Mouse (Mus musculus) kidney, embryonic 14.5 days (tissue): ENCODE data around the gene Tom1l2. TPM values are rescaled to one million over a fixed set of nuclear protein-coding genes. Genes with fewer than 3 reads are reported as not detected.

ENCODE experiments used
- ATAC-seq: fragments of 200-750 bp; cut with Nextera tagmentation; 2 replicates; pipeline ENCODE4 v1.8.0; 2017; ENCODE audit warnings: moderate number of reproducible peaks, mild to moderate bottlenecking, moderate TSS enrichment, moderate library complexity; ENCODE audit not compliant: low FRiP score, low TSS enrichment
- H3K27ac ChIP-seq: fragments of 300-500 bp; sonication (generic); 2 replicates; pipeline ENCODE4 v1.5.1; 2014; ENCODE audit warnings: low read depth, mild to moderate bottlenecking, low read length, moderate library complexity, mixed read lengths
- H3K27me3 ChIP-seq: fragments of 300-500 bp; sonication (generic); 2 replicates; pipeline ENCODE4 v1.6.1; 2014; ENCODE audit warnings: mild to moderate bottlenecking, low read length; ENCODE audit not compliant: control insufficient read depth, insufficient read depth
- H3K36me3 ChIP-seq: fragments of 300-500 bp; sonication (generic); 2 replicates; pipeline ENCODE4 v1.6.1; 2014; ENCODE audit warnings: low read length, mixed read lengths; ENCODE audit not compliant: control insufficient read depth, insufficient read depth
- H3K4me1 ChIP-seq: fragments of 300-500 bp; sonication (generic); 2 replicates; pipeline ENCODE4 v1.6.1; 2014; ENCODE audit warnings: low read length, mixed read lengths; ENCODE audit not compliant: control insufficient read depth, insufficient read depth
- H3K4me2 ChIP-seq: fragments of 300-500 bp; sonication (generic); replicated peaks from 2 replicates; pipeline ENCODE4 v1.6.1; 2014; ENCODE audit warnings: low read depth, mild to moderate bottlenecking, low read length
- H3K4me3 ChIP-seq: fragments of 300-500 bp; sonication (generic); 2 replicates; pipeline ENCODE4 v1.5.1; 2014; ENCODE audit warnings: mild to moderate bottlenecking, low read length
- H3K9ac ChIP-seq: fragments of 300-500 bp; sonication (generic); 2 replicates; pipeline ENCODE4 v1.6.1; 2014; ENCODE audit warnings: low read depth, mild to moderate bottlenecking, low read length, moderate library complexity
- H3K9me3 ChIP-seq: fragments of 300-500 bp; sonication (generic); 2 replicates; pipeline ENCODE4 v1.6.1; 2016; ENCODE audit warnings: low read length; ENCODE audit not compliant: control insufficient read depth
- WGBS: fragments of 180-500 bp; shearing (Covaris S2); extraction: QIAGEN DNeasy Blood & Tissue Kit; methylation state at CpG from one replicate; pipeline ENCODE4 v1.1.7; 2014; 5-methylcytosine and 5-hydroxymethylcytosine counted together
- polyA plus RNA-seq: library from polyadenylated mRNA; unstranded; fragments of >200 nt; fragmentation: Nextera tagmentation; extraction: Ambion mirVana; gene quantifications from 2 replicates; pipeline ENCODE4 v1.2.1, GENCODE M21; 2014

Gene Tom1l2
- 11.3 and 19.3 TPM in 2 replicates for polyA plus RNA-seq

DNA sequence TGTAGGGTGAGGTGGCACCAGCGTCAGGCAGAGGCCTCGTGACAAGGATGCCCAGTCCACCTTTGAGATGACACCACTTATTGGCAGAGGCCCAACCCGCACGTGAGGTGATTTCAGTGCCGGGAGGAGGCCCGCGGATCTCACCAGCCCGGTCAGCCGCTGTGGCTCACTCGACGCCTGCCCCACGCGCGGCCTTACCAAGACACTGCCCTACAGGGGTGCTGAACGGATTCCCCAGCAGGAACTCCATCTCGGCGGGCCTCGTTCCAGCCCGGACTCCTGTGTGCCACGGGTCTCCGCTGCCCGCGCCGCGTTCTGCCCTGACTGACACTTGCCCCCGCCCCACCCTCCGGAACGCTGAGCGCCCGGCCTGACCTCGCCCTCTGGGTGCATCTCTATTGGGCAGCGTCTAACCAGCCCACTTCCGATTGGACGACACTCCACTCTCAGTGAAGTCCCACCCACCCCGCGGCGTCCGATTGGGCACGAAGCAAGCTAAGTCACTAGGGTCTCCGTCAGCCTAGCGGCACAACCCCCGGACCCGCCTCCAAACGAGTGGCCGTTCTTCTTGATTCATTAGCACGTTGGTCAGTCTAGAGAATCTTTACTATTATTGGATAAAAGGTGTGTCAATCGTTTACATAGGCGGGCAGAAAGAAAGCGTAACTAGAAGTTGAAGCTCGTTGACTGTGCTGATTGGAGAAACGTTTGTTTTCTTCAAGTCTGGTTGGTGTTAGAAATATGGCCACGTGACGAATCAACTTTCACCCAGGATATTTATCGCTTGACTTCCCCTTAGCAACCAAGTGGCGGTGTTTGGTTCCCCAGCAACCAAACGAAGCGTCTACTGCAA is at the start of gene Tom1l2, which contains the start of gene Drc3:
TSS of gene Tom1l2 (minus strand) at position 347 of the 853 bp plus-strand sequence.
TSS of gene Drc3 (plus strand) at position 771 of the 853 bp plus-strand sequence.
- Histone ChIP-seq H3K4me1 (peaks cover 6% of the 10 kb centered on the region; the same call in 1 of the 2 replicates), H3K4me2 (peak within 1 kb of the TSS; percentile 58), H3K27ac (no peak within 1 kb of the TSS; the same call in 1 of the 2 replicates), H3K27me3 (no peaks in the 10 kb centered on the region), H3K36me3 (no peaks in the 10 kb centered on the region), H3K9ac (peak within 1 kb of the TSS; percentile 65), H3K4me3 (peak within 1 kb of the TSS; percentile 60), H3K9me3 (no peaks in the 10 kb centered on the region)
- under 1% methylated on average over 56 of the region's 57 CpGs for WGBS
- peak; percentile 100 for ATAC-seq

GRCm38 (mm10) chr11:60397172-60397571 is 44.5 kb upstream of the Tom1l2 start:
- Histone ChIP-seq H3K27ac (no peak overlapping the region), H3K36me3 (peaks cover 20% of the 10 kb centered on the region), H3K4me3 (no peak overlapping the region), H3K4me1 (no peaks in the 10 kb centered on the region), H3K9ac (no peak overlapping the region), H3K27me3 (no peaks in the 10 kb centered on the region), H3K9me3 (no peaks in the 10 kb centered on the region), H3K4me2 (no peak overlapping the region)
- WGBS, result 94% methylated on average over 2 of the region's 2 CpGs
- ATAC-seq, result no peak

DNA sequence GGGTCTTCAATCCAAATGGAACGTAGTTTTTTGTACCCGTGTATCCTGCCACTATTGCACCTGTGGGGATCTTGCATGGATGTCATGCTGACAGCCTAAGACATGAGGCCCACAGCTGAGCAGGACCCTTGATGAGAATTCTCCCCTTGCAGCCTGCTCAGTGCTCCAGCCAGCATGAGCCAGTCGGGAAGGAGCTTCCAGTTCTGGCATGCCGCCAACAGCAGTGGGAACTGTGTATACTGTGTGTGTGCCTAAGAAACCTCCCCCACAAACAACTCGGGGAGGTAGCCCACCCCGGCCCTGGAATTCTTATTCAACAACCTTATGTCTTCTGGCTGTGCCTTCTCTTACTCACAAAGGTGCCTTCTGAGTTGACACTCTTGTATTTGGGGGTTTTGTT is 43.8 kb upstream of the Tom1l2 start:
- Histone ChIP-seq H3K27me3 (no peaks in the 10 kb centered on the region), H3K9me3 (no peaks in the 10 kb centered on the region), H3K4me3 (no peak overlapping the region), H3K36me3 (peaks cover 16% of the 10 kb centered on the region), H3K4me2 (no peak overlapping the region), H3K4me1 (no peaks in the 10 kb centered on the region), H3K9ac (no peak overlapping the region), H3K27ac (no peak overlapping the region)
- 73% methylated on average over 6 of the region's 6 CpGs for WGBS
- 0 out of 2 replicates have a peak, but pooled peaks have one; percentile 57 for ATAC-seq

DNA sequence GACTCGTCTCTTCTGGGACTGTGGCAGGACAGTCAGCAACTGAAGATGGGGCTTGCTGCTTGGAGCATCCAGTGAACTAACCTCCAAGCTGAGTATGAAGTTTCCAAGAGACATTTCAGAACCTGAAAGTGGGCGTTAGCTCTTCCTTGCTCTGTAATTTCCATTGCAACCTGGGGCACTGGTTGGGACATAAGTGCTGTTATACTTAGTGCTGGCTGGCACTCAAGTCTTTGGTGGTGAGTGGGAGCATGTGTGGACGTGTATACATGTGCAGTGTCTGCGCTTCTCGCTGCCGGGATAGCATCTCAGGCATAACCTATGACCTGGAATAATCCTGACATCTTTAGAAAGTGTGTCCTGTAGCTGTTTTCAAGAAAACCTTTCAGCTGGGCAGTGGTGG is 38.6 kb upstream of the Tom1l2 start:
- WGBS, result 90% methylated on average over 6 of the region's 6 CpGs
- no peak overlapping the region for H3K27ac ChIP-seq
- H3K4me1 ChIP-seq, result no peaks in the 10 kb centered on the region
- no peaks in the 10 kb centered on the region for H3K36me3 ChIP-seq
- no peak overlapping the region for H3K4me3 ChIP-seq
- no peak overlapping the region for H3K9ac ChIP-seq
- H3K27me3 ChIP-seq, result no peaks in the 10 kb centered on the region
- ATAC-seq, result no peak
- no peaks in the 10 kb centered on the region for H3K9me3 ChIP-seq
- H3K4me2 ChIP-seq, result no peak overlapping the region

- Histone ChIP-seq H3K4me3 (no peak overlapping the region), H3K9ac (no peak overlapping the region), H3K27ac (no peak overlapping the region), H3K9me3 (no peaks in the 10 kb centered on the region), H3K4me2 (no peak overlapping the region), H3K36me3 (no peaks in the 10 kb centered on the region), H3K27me3 (no peaks in the 10 kb centered on the region), H3K4me1 (peaks cover 4% of the 10 kb centered on the region; the same call in 1 of the 2 replicates)
- 89% methylated on average over 2 of the region's 2 CpGs for WGBS
- ATAC-seq, result no peak
Observed at GRCm38 (mm10) chr11:60387944-60388343, 35.2 kb upstream of the Tom1l2 start.

GRCm38 (mm10) chr11:60385946-60386345 is 33.2 kb upstream of the Tom1l2 start:
- WGBS, result 86% methylated on average over 5 of the region's 5 CpGs

GRCm38 (mm10) chr11:60384762-60385421 is 32.2 kb upstream of the Tom1l2 start:
- H3K4me3 ChIP-seq, result no peak overlapping the region
- H3K9ac ChIP-seq, result no peak overlapping the region
- H3K9me3 ChIP-seq, result no peaks in the 10 kb centered on the region
- H3K27ac ChIP-seq, result no peak overlapping the region
- no peaks in the 10 kb centered on the region for H3K36me3 ChIP-seq
- peaks cover 4% of the 10 kb centered on the region; the same call in 1 of the 2 replicates for H3K4me1 ChIP-seq
- no peak for ATAC-seq
- no peaks in the 10 kb centered on the region for H3K27me3 ChIP-seq
- 9% methylated on average over 16 of the region's 16 CpGs for WGBS
- peak overlapping the region; percentile 26; the same call in 1 of the 2 replicates for H3K4me2 ChIP-seq

More at GRCm38 (mm10) chr11:60385946-60386345, 33.2 kb upstream of the Tom1l2 start:
- no peaks in the 10 kb centered on the region for H3K27me3 ChIP-seq
- ATAC-seq, result no peak
- no peaks in the 10 kb centered on the region for H3K9me3 ChIP-seq
- H3K4me2 ChIP-seq, result no peak overlapping the region
- H3K4me3 ChIP-seq, result no peak overlapping the region
- H3K36me3 ChIP-seq, result no peaks in the 10 kb centered on the region
- H3K4me1 ChIP-seq, result peaks cover 4% of the 10 kb centered on the region; the same call in 1 of the 2 replicates
- H3K27ac ChIP-seq, result no peak overlapping the region
- no peak overlapping the region for H3K9ac ChIP-seq

- Histone ChIP-seq H3K36me3 (no peaks in the 10 kb centered on the region), H3K9ac (no peak overlapping the region), H3K4me2 (no peak overlapping the region), H3K4me1 (peaks cover 4% of the 10 kb centered on the region; the same call in 1 of the 2 replicates), H3K9me3 (no peaks in the 10 kb centered on the region), H3K27ac (no peak overlapping the region), H3K4me3 (no peak overlapping the region), H3K27me3 (no peaks in the 10 kb centered on the region)
- no peak for ATAC-seq
- 94% methylated on average over 6 of the region's 6 CpGs for WGBS
Observed at GRCm38 (mm10) chr11:60383518-60383917, 30.8 kb upstream of the Tom1l2 start.

DNA sequence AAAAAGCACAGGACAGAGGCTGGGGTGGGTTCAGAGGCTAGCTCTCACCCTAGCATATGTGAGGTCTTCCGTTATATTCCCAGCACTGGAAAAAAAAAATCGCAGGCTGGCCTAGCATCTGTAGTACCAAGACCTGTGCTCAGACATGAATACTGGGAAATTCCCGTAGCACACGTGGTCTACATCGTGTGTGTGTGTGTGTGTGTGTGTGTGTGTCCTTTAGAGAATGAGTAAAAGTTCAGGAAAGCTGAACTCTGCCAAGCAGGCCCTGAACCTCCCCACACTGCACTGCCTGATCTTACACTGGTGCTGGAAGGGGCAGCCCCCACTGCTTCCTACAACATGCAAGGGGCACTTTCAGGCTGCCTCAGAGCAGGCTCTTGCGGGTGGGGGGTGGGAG is 21.8 kb upstream of the Tom1l2 start:
- Histone ChIP-seq H3K4me1 (no peaks in the 10 kb centered on the region), H3K27ac (no peak overlapping the region), H3K4me3 (no peak overlapping the region), H3K4me2 (no peak overlapping the region), H3K9ac (no peak overlapping the region), H3K9me3 (no peaks in the 10 kb centered on the region), H3K36me3 (no peaks in the 10 kb centered on the region), H3K27me3 (no peaks in the 10 kb centered on the region)
- no peak for ATAC-seq
- WGBS, result 82% methylated on average over 6 of the region's 6 CpGs
